Comparison of ENCODE assay signal across 23 mouse cellular contexts in the genomic region with DNA sequence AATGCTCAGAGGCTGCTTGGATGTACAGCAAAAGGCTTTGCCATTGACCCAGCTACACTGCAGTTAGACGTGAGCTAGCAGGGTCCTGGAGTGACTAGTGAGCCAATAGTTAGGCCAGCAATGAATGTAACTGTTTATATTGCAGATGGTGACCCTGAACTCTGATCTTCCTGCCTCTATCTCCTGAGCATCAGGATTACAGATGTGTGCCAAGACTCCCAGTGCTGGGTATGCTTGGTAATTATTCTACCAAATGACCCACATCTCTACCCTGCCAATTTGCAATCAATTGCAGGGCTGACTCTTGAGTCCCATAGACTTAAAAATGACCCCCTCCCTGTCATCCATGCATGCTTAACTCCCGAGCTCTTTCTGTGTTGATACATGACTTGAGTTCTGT.
"Had no signal": no experiment of that assay in that cellular context is flagged by ENCODE, and none has a peak within 500 bp of the region (broad histone marks: within the 10 kb centered on the region; RNA-seq: fewer than 3 reads in every experiment).

No protein-coding gene starts in this region.

- H3K36me3 ChIP-seq: heart, embryonic 13.5 days; heart, embryonic 15.5 days; hindbrain, embryonic 13.5 days; hindbrain, embryonic 15.5 days; intestine, embryonic 15.5 days; limb, embryonic 10.5 days; limb, embryonic 12.5 days had no signal

- H3K27me3 ChIP-seq: hindbrain, embryonic 13.5 days; hindbrain, embryonic 15.5 days; intestine, embryonic 15.5 days had no signal

- ATAC-seq: inflammation-experienced regulatory T-cells, adult 6 months; intestine, embryonic 15.5 days; intestine, postnatal 0 days had no signal

- H3K4me2 ChIP-seq: heart, embryonic 11.5 days; heart, embryonic 13.5 days; heart, embryonic 15.5 days; hindbrain, embryonic 13.5 days; hindbrain, embryonic 15.5 days; intestine, embryonic 15.5 days; limb, embryonic 12.5 days had no signal

- H3K9me3 ChIP-seq: heart, embryonic 13.5 days; heart, embryonic 15.5 days; hindbrain, embryonic 13.5 days; hindbrain, embryonic 15.5 days; intestine, embryonic 15.5 days; limb, embryonic 10.5 days; limb, embryonic 12.5 days had no signal

- DNase-seq: gastrocnemius, postnatal 14 days; gastrocnemius, postnatal 36 days; heart, adult 11 months; heart, adult 2 months; heart, postnatal 14 days; heart, postnatal 36 days; kidney, adult 18-20 months; kidney, adult 8-10 months; kidney, postnatal 10 days; kidney, postnatal 4 days had no signal

- H3K4me3 ChIP-seq: heart, adult 2 months; heart, embryonic 13.5 days; heart, embryonic 15.5 days; hindbrain, embryonic 13.5 days; hindbrain, embryonic 15.5 days; intestine, embryonic 15.5 days; layer of hippocampus, adult 2 months; left cerebral cortex, adult 2 months; limb, embryonic 10.5 days; limb, embryonic 12.5 days had no signal

- H3K27ac ChIP-seq: heart, adult 2 months; heart, embryonic 13.5 days; heart, embryonic 15.5 days; hindbrain, embryonic 13.5 days; hindbrain, embryonic 15.5 days; intestine, embryonic 15.5 days; layer of hippocampus, adult 2 months; left cerebral cortex, adult 2 months; limb, embryonic 10.5 days; limb, embryonic 12.5 days; liver, embryonic 14.5 days had no signal

- H3K9ac ChIP-seq: heart, embryonic 13.5 days; heart, embryonic 15.5 days; hindbrain, embryonic 13.5 days; hindbrain, embryonic 15.5 days; intestine, embryonic 15.5 days; limb, embryonic 12.5 days; liver, embryonic 14.5 days had no signal
